Mouse (Mus musculus): ENCODE measurements around the gene Ppl.

- no peak for TF ChIP-seq CTCF (IDR thresholded peaks at IDR 0.05; ENCODE audit: control insufficient read depth, insufficient read depth, insufficient replicate concordance, low read depth, low read length)
- no peak for TF ChIP-seq POLR2A (IDR thresholded peaks at IDR 0.05; ENCODE audit: control insufficient read depth, low read depth, low read length)
Measured at GRCm38 (mm10) chr16:5049182-5049773, 82.9 kb downstream of the Ppl start.
